Mouse (Mus musculus) G1E (cell line): ENCODE data around the gene Aldh4a1.

Source experiments
- CTCF ChIP-seq: IDR thresholded peaks from 2 replicates; pipeline ENCODE4 v1.5.1; 2012; ENCODE audit warnings: low read depth, low read length, inconsistent platforms, mixed read lengths
- GATA1 ChIP-seq: IDR thresholded peaks from 2 replicates; pipeline ENCODE4 v1.6.1; 2012; ENCODE audit warnings: borderline replicate concordance, low read length, inconsistent platforms, mixed read lengths

DNA sequence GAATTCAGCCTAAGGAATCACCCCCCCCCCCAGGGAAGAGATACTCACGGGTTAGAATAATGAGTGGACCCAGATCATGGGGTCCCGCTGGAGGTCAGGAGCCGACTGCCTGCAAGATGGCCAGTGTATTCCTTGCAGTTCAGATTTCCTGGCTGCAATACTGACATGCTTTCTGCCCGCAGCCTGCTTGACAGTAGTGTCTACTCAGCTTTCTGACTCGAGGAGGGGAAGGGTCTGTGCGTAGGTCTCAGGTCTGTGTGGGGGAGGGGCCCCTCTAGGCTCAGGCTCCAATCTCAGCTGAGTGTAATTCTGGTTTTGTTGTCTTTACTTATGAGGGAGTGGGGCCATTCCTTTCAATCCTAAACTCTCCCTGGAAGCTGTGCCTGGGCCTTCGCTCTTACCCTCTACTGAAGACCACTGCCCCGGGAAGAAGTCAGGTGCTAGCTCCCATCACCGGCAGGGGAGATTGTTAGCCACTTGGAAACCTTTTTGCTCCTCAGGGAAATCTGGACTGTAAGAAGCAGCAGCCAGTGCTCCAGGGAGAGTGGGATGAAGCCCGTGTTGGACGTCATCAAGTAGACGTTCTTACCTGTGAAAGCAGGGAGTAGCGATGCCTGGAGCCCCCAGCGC lies 46.3 kb upstream of the Aldh4a1 start:
- TF ChIP-seq CTCF (no peak), GATA1 (no peak)
